21 mouse cellular contexts compared by ENCODE assay signal in genomic region chr1:129943116-129943515, GRCm38 (mm10).
A peak's percentile ranks its signal among the peaks of the same experiment; 100 is the strongest.
DNase-seq lines count a peak whose midpoint lies in the region; ATAC-seq lines count a peak whose summit lies in the region.
"Had no signal": no experiment of that assay in that cellular context is flagged by ENCODE, and none has a peak within 500 bp of the region (broad histone marks: within the 10 kb centered on the region; RNA-seq: fewer than 3 reads in every experiment).

No protein-coding gene starts in this region.

- no peaks in the 10 kb centered on the region for H3K9me3 ChIP-seq in hindbrain, embryonic 10.5 days
- H3K9me3 ChIP-seq: heart, embryonic 10.5 days; hindbrain, embryonic 13.5 days; limb, embryonic 10.5 days; liver, embryonic 12.5 days had no signal

- peak; percentile 44; the same call in 1 of the 2 replicates for ATAC-seq in frontal cortex, adult (ENCODE audit: low TSS enrichment)
- ATAC-seq: intestine, embryonic 16.5 days; liver, embryonic 12.5 days; Patski had no signal

- no peak overlapping the region for H3K27ac ChIP-seq in hindbrain, embryonic 10.5 days
- H3K27ac ChIP-seq: heart, embryonic 10.5 days; hindbrain, embryonic 13.5 days; limb, embryonic 10.5 days; liver, embryonic 12.5 days; macrophage had no signal

- H3K4me3 ChIP-seq in hindbrain, embryonic 10.5 days = no peak overlapping the region
- H3K4me3 ChIP-seq: heart, embryonic 10.5 days; hindbrain, embryonic 13.5 days; limb, embryonic 10.5 days; liver, embryonic 12.5 days had no signal

- no peak for DNase-seq in frontal cortex, postnatal 25 days (ENCODE audit: low spot score in 2 of 2)
- DNase-seq in kidney, adult 18-20 months = peak; percentile 16
- peak; percentile 33 for DNase-seq in kidney, postnatal 10 days
- DNase-seq in retina, postnatal 1 day = peak; percentile 53
- DNase-seq in left cerebral cortex, adult 8-10 months (ENCODE audit: low spot score in 2 of 2) = no peak
- DNase-seq in hindbrain, embryonic 10.5 days (ENCODE audit: low spot score) = no peak
- DNase-seq: adrenal gland, postnatal 36 days; cerebellum, adult 8-10 months; heart, postnatal 10 days; lung, embryonic 14.5 days; midbrain, embryonic 14.5 days; right cerebral cortex, postnatal 14 days; thymus, postnatal 14 days had no signal

- no peaks in the 10 kb centered on the region for H3K4me1 ChIP-seq in hindbrain, embryonic 10.5 days (replicated peaks)
- H3K4me1 ChIP-seq: heart, embryonic 10.5 days; limb, embryonic 10.5 days had no signal

- H3K27me3 ChIP-seq in hindbrain, embryonic 10.5 days (ENCODE audit: insufficient read depth, poor library complexity, severe bottlenecking) = no peaks in the 10 kb centered on the region
- H3K27me3 ChIP-seq: hindbrain, embryonic 13.5 days; liver, embryonic 12.5 days had no signal

- 62% methylated on average over 9 of the region's 9 CpGs for WGBS in hindbrain, embryonic 10.5 days

- H3K36me3 ChIP-seq in hindbrain, embryonic 10.5 days = no peaks in the 10 kb centered on the region
- H3K36me3 ChIP-seq: heart, embryonic 10.5 days; hindbrain, embryonic 13.5 days; limb, embryonic 10.5 days; liver, embryonic 12.5 days had no signal

Comparison
In these comparisons a context has a peak if more than half of its experiments do, and no peak if none do; other contexts are left out.
1. DNase-seq: peak in kidney, adult 18-20 months (single experiment), kidney, postnatal 10 days (single experiment) and retina, postnatal 1 day (single experiment); none in frontal cortex, postnatal 25 days (0 of 2), left cerebral cortex, adult 8-10 months (0 of 2) and hindbrain, embryonic 10.5 days (single experiment).